Mouse (Mus musculus) intestine, embryonic 14.5 days (tissue): Measurements from ENCODE around the gene Tns4. TPM values are rescaled to one million over a fixed set of nuclear protein-coding genes. Genes with fewer than 3 reads are reported as not detected.
A peak's percentile ranks its signal among the peaks of the same experiment; 100 is the strongest.

Experiments used
- ATAC-seq: fragments of 200-750 bp; cut with Nextera tagmentation; replicated peaks from 2 replicates; pipeline ENCODE4 v1.8.0; 2017; ENCODE audit warnings: low read depth, moderate number of reproducible peaks, moderate TSS enrichment, moderate library complexity; ENCODE audit not compliant: low FRiP score, low TSS enrichment
- DNase-seq: peaks from one replicate; pipeline ENCODE4 v3.0.0-alpha.2; 2018; ENCODE audit warnings: low spot score
- H3K27ac ChIP-seq: fragments of 300-500 bp; sonication (generic); 2 replicates; pipeline ENCODE4 v1.5.1; 2014; ENCODE audit warnings: low read depth, mild to moderate bottlenecking, control low read depth
- H3K27me3 ChIP-seq: fragments of 300-500 bp; sonication (generic); replicated peaks from 2 replicates; pipeline ENCODE4 v1.6.1; 2014; ENCODE audit warnings: low read length, control low read depth; ENCODE audit not compliant: control insufficient read depth, insufficient read depth
- H3K36me3 ChIP-seq: fragments of 300-500 bp; sonication (generic); 2 replicates; pipeline ENCODE4 v1.6.1; 2014; ENCODE audit warnings: low read length, control low read depth; ENCODE audit not compliant: control insufficient read depth, insufficient read depth
- H3K4me1 ChIP-seq: fragments of 300-500 bp; sonication (generic); replicated peaks from 2 replicates; pipeline ENCODE4 v1.6.1; 2014; ENCODE audit warnings: low read length, control low read depth, mixed read lengths; ENCODE audit not compliant: control insufficient read depth, insufficient read depth
- H3K4me2 ChIP-seq: fragments of 300-500 bp; sonication (generic); 2 replicates; pipeline ENCODE4 v1.6.1; 2014; ENCODE audit warnings: low read length
- H3K4me3 ChIP-seq: fragments of 300-500 bp; sonication (generic); 2 replicates; pipeline ENCODE4 v1.5.1; 2014; ENCODE audit warnings: low read depth, low read length, control low read depth, mixed read lengths
- H3K9ac ChIP-seq: fragments of 300-500 bp; sonication (generic); 2 replicates; pipeline ENCODE4 v1.6.1; 2014; ENCODE audit warnings: mild to moderate bottlenecking, low read length
- H3K9me3 ChIP-seq: fragments of 300-500 bp; sonication (generic); 2 replicates; pipeline ENCODE4 v1.6.1; 2016; ENCODE audit warnings: low read length, control low read depth; ENCODE audit not compliant: control insufficient read depth
- WGBS: fragments of 180-500 bp; shearing (Covaris S2); extraction: QIAGEN DNeasy Blood & Tissue Kit; methylation state at CpG from one replicate; pipeline ENCODE4 v1.1.7; 2014; 5-methylcytosine and 5-hydroxymethylcytosine counted together
- polyA plus RNA-seq: library from polyadenylated mRNA; unstranded; fragments of >200 nt; fragmentation: Nextera tagmentation; extraction: Ambion mirVana; gene quantifications from 2 replicates; pipeline ENCODE4 v1.2.1, GENCODE M21; 2014

Tns4 gene
- polyA plus RNA-seq, 1 experiment from 2014 or later, result 0.84 TPM

DNA sequence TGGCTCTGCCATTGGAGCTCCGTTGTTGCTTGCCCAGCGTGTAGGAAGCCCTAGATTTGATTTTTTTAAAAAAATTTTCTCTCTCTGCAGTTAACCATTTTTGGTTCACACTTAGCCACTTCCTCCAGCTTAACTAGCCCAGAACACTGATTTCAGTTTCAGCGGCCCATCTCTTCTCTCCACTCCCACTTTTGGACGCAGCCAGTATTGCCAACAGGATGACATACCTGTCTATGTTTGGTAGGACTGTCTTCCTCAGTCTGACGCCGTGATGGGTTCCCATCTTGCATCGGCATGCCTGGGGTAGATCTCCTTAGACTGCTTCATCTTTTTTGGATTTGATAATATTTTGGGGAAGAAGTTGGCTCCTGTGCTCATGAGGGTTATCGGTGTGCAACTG, 1.3 kb upstream of the Tns4 start:
- Histone ChIP-seq H3K27ac (no peak overlapping the region), H3K36me3 (no peaks in the 10 kb centered on the region), H3K9ac (no peak overlapping the region), H3K4me2 (no peak overlapping the region), H3K27me3 (no peaks in the 10 kb centered on the region), H3K4me1 (peaks cover 4% of the 10 kb centered on the region; the same call in 1 of the 2 replicates), H3K4me3 (no peak overlapping the region), H3K9me3 (peaks cover 3% of the 10 kb centered on the region; the same call in 1 of the 2 replicates)
- no peak for ATAC-seq
- WGBS, result 92% methylated on average over 8 of the region's 8 CpGs
- no peak for DNase-seq

DNA sequence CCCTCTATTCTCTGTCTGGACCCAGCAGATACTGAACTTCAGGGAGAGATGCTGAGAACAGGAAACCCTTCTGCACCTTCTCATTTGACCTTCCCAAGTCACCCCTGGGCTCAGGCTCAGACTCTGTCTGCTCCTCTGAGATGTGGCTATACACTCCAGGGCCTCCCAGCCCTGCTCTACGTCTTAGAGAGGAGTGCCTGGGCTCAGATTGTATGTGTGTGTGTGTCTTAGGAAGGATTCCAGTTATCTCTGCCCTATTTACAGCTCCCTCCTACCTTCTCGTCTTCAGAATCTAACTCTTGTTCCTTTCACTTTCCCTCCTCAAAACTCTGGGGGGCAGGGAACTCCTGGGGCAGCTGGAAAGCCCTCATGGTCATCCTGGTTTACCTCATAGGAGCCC, 620 bp downstream of the Tns4 start:
- Histone ChIP-seq H3K9me3 (no peaks in the 10 kb centered on the region), H3K27me3 (no peaks in the 10 kb centered on the region), H3K4me1 (no peaks in the 10 kb centered on the region; the same call in 1 of the 2 replicates), H3K27ac (no peak overlapping the region), H3K4me2 (0 out of 2 replicates have a peak overlapping the region, but pooled peaks have one; percentile 0), H3K36me3 (no peaks in the 10 kb centered on the region), H3K4me3 (no peak overlapping the region), H3K9ac (no peak overlapping the region)
- 25% methylated on average over 2 of the region's 2 CpGs for WGBS
- ATAC-seq (no peak), DNase-seq (no peak)

- no peak for ATAC-seq
- no peak overlapping the region for H3K4me3 ChIP-seq
- no peak for DNase-seq
- 0 out of 2 replicates have a peak, but pooled peaks cover 3% of the 10 kb centered on the region for H3K4me1 ChIP-seq
- no peaks in the 10 kb centered on the region for H3K9me3 ChIP-seq
- H3K27me3 ChIP-seq, result no peaks in the 10 kb centered on the region
- WGBS, result 68% methylated on average over 9 of the region's 9 CpGs
- no peak overlapping the region for H3K27ac ChIP-seq
- H3K4me2 ChIP-seq, result no peak overlapping the region
- no peaks in the 10 kb centered on the region for H3K36me3 ChIP-seq
- no peak overlapping the region for H3K9ac ChIP-seq
These were observed 4.7 kb downstream of the Tns4 start for GRCm38 (mm10) chr11:99084366-99084765.

DNA sequence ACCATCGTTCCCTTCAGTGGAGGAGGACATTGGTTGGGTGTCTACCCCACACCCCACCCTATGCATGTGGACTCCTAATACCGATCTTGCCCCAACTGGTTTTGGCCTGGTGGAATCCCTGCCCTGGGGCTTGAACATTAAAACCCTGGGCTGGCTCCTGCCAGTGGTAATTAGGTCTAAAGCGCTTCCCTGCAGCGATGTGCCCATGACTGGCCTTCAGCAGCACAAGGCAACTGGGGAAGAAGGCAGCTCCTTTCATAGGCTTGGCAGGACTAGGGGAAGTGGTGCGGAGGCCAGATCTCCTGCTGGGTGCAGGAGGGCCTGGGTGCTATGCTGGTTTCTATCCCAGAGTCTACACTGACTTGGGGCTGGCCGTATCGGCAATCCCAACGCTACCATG, 5.6 kb downstream of the Tns4 start:
- 94% methylated on average over 8 of the region's 8 CpGs for WGBS
- 0 out of 2 replicates have a peak, but pooled peaks cover 5% of the 10 kb centered on the region for H3K4me1 ChIP-seq
- no peak overlapping the region for H3K4me3 ChIP-seq
- no peak for DNase-seq
- no peak overlapping the region for H3K4me2 ChIP-seq
- ATAC-seq, result no peak
- H3K27ac ChIP-seq, result no peak overlapping the region
- no peaks in the 10 kb centered on the region for H3K9me3 ChIP-seq
- H3K9ac ChIP-seq, result no peak overlapping the region
- no peaks in the 10 kb centered on the region for H3K27me3 ChIP-seq
- no peaks in the 10 kb centered on the region for H3K36me3 ChIP-seq

GRCm38 (mm10) chr11:99082098-99082497, 7.0 kb downstream of the Tns4 start:
- DNase-seq, result no peak
- H3K9ac ChIP-seq, result no peak overlapping the region
- no peaks in the 10 kb centered on the region for H3K27me3 ChIP-seq
- no peak for ATAC-seq
- no peaks in the 10 kb centered on the region for H3K36me3 ChIP-seq
- 0 out of 2 replicates have a peak, but pooled peaks cover 9% of the 10 kb centered on the region for H3K4me1 ChIP-seq
- H3K27ac ChIP-seq, result no peak overlapping the region
- H3K9me3 ChIP-seq, result no peaks in the 10 kb centered on the region
- no peak overlapping the region for H3K4me3 ChIP-seq
- 48% methylated on average over 8 of the region's 8 CpGs for WGBS
- no peak overlapping the region for H3K4me2 ChIP-seq

- WGBS, result 61% methylated on average over 3 of the region's 3 CpGs
- H3K27ac ChIP-seq, result no peak overlapping the region
These were observed 7.5 kb downstream of the Tns4 start for GRCm38 (mm10) chr11:99081566-99081965.

GRCm38 (mm10) chr11:99080902-99081543, 8.1 kb downstream of the Tns4 start:
- Histone ChIP-seq H3K27ac (no peak overlapping the region), H3K9ac (no peak overlapping the region), H3K36me3 (no peaks in the 10 kb centered on the region), H3K9me3 (no peaks in the 10 kb centered on the region), H3K4me3 (no peak overlapping the region), H3K4me1 (0 out of 2 replicates have a peak, but pooled peaks cover 9% of the 10 kb centered on the region), H3K27me3 (no peaks in the 10 kb centered on the region), H3K4me2 (no peak overlapping the region)
- ATAC-seq, result no peak
- DNase-seq, result no peak
- WGBS, result 81% methylated on average over 9 of the region's 9 CpGs

More at GRCm38 (mm10) chr11:99081566-99081965, 7.5 kb downstream of the Tns4 start:
- Histone ChIP-seq H3K36me3 (no peaks in the 10 kb centered on the region), H3K9me3 (no peaks in the 10 kb centered on the region), H3K27me3 (no peaks in the 10 kb centered on the region), H3K9ac (no peak overlapping the region), H3K4me1 (0 out of 2 replicates have a peak, but pooled peaks cover 9% of the 10 kb centered on the region), H3K4me2 (no peak overlapping the region), H3K4me3 (no peak overlapping the region)
- DNase-seq, result no peak
- ATAC-seq, result no peak

- Histone ChIP-seq H3K4me1 (peaks cover 17% of the 10 kb centered on the region; the same call in 1 of the 2 replicates), H3K9me3 (no peaks in the 10 kb centered on the region), H3K36me3 (no peaks in the 10 kb centered on the region), H3K9ac (no peak overlapping the region), H3K27ac (no peak overlapping the region), H3K4me2 (no peak overlapping the region), H3K4me3 (no peak overlapping the region), H3K27me3 (no peaks in the 10 kb centered on the region)
- ATAC-seq (no peak), DNase-seq (no peak)
- 70% methylated on average over 8 of the region's 8 CpGs for WGBS
These were observed 11.2 kb downstream of the Tns4 start for GRCm38 (mm10) chr11:99077869-99078268.

- Histone ChIP-seq H3K4me3 (no peak overlapping the region), H3K36me3 (no peaks in the 10 kb centered on the region), H3K4me2 (no peak overlapping the region), H3K27me3 (no peaks in the 10 kb centered on the region), H3K27ac (no peak overlapping the region), H3K9ac (no peak overlapping the region), H3K4me1 (peaks cover 21% of the 10 kb centered on the region), H3K9me3 (no peaks in the 10 kb centered on the region)
- ATAC-seq (no peak), DNase-seq (no peak)
- WGBS, result 46% methylated on average over 5 of the region's 5 CpGs
These were observed 12.3 kb downstream of the Tns4 start for GRCm38 (mm10) chr11:99076744-99077319.
